Mouse (Mus musculus): ENCODE measurements around the gene Numa1. TPM values are rescaled to one million over a fixed set of nuclear protein-coding genes. Genes with fewer than 3 reads are reported as not detected.

Numa1 gene
- total RNA-seq (2023): 100 to 1,000 TPM; 318 to 347 TPM

DNA sequence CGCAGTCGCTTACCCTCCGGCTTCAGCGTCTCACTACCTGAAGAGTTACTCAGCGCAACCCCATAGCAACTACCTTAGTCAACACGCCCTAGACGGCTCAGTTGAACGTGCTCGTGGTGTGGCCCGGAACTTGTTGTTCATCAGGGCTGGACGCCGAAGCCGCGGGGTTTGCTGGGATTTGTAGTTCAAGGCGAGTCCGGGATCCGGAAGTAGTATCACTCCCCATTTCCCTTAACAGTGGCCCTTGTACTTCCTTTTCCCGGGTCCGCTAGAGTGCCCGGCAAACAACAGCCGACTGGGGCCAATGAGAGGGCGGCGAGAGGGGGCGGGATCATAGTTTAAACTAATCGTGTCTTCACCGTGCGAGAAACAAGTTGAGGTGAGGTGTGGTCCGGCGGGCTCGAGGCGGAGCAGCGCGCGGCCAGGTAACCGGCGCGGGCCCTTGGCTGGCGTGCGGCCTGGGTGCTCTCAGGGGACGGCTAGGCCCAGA, at the start of gene Numa1, which contains the start of gene Lrrc51:
Gene Numa1, plus strand, starts transcription at position 361 of the 490 bp plus-strand sequence.
Gene Lrrc51, minus strand, starts transcription at position 145 of the 490 bp plus-strand sequence.

DNA sequence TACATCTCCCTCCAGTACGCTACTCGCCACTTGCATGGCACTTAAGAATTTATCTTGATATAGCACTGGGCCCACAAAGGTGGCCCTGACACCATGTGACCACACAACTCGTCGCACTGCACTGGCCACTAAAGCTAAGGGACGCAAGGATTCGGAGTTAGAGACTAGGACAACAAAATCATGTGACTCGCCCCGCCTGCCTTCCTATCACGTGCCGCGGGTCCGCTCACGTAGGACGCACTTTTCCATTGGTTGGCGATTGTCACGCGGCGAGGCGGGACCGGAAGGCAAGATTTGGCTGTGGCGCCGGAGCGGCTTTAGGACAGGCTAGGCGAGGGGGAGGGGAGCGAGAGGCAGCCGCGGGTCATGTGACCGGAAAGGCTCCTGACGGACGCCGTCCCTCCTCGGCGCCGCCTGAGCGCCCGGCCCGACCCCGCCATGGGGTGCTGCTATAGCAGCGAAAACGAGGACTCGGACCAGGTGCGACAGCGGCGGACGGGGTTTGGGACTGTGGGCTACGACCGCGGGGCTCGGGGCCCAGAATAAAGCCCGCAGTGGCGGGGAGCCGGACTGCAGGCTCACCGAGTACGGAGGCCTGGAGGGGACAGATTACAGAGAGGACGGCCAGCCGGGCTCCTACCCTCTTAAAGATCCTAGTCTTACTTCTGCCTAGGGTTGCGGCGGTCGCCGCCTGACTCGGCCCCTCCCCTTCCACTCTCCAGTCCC, 28.2 kb upstream of the Numa1 start, which contains the start of gene Lamtor1:
Gene Lamtor1, plus strand, starts transcription at position 344 of the 726 bp plus-strand sequence.

DNA sequence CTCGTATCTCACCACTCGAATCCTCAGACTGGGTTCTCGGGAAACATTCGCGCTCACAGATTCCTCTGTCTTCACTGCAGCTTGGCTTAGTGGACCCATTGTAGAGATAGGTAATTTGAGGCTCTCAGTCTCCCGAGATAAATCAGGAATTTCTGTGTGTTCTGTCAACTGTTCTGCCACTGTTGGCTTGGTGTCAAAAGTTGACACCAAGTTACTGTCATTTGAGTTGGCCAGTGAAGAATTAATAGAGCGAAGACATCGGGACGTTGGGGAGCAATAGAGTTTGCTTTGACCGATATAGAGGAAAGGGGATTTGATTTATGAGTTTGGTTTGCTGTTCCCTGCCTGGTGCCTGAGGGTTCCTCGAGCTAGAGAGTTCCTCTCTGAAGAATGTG, 27.6 kb upstream of the Numa1 start, which contains the start of gene Tomt:
Gene Tomt, minus strand, starts transcription at position 73 of the 395 bp plus-strand sequence.

DNA sequence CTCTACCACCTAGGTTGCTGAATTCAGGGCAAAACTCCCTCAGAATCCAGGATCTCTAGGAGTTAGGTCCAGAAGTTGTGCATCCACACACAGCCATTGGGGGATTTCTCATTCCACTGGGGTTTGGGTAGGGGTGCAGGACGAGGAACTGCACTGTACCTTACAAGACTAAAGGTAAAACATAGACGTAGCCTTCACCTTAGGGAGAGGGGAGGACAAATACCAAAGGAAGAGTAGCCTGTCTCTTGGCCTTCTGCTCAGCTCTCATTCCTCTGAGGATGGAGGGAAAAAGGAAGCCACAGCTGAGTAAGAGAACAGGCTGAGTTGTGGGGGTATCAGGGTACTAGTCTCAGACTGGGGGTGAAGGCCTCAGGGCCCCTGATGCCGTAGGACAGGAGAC, 84.7 kb downstream of the Numa1 start, which contains the start of gene Il18bp:
Gene Il18bp, minus strand, starts transcription at position 101 of the 400 bp plus-strand sequence.

Other genes starting within 250 kb of the Numa1 start
- not detected for gene Phox2a, start 115.8 kb upstream of the Numa1 start, total RNA-seq (2023)
- gene Inppl1, start 95.9 kb upstream of the Numa1 start, total RNA-seq (2023): 10 to 100 TPM; 14.6 to 17.7 TPM
- not detected for gene Folr2, start 76.9 kb upstream of the Numa1 start, total RNA-seq (2023)
- gene Anapc15, start 70.4 kb upstream of the Numa1 start, total RNA-seq (2023): 10 to 100 TPM; 36.0 to 56.9 TPM
- gene Folr1, start 63.3 kb upstream of the Numa1 start, total RNA-seq (2023): not detected
- 10 to 100 TPM; 64.2 to 67.1 TPM for gene Lamtor1, start 28.2 kb upstream of the Numa1 start, total RNA-seq (2023)
- not detected for gene Tomt, start 27.8 kb upstream of the Numa1 start, total RNA-seq (2023)
- gene Lrrc51, start 216 bp upstream of the Numa1 start, total RNA-seq (2023): 1 to 10 TPM; 1.5 to 2.1 TPM
- 10 to 100 TPM; 13.5 to 15.8 TPM for gene Il18bp, start 84.6 kb downstream of the Numa1 start, total RNA-seq (2023)
- 10 to 100 TPM; 35.6 to 39.4 TPM for gene Rnf121, start 131.4 kb downstream of the Numa1 start, total RNA-seq (2023)
- gene Xndc1, start 131.4 kb downstream of the Numa1 start, total RNA-seq (2023): 10 to 100 TPM; 40.8 to 52.2 TPM
- gene Xntrpc, start 131.6 kb downstream of the Numa1 start, total RNA-seq (2023): 1 to 10 TPM; 7.6 to 7.9 TPM
- 1 to 10 TPM in 1 of 2 experiments, under 1 TPM in 1; 0.50 to 1.8 TPM for gene Trpc2, start 149.0 kb downstream of the Numa1 start, total RNA-seq (2023)
- gene Art1, start 167.6 kb downstream of the Numa1 start, total RNA-seq (2023): under 1 TPM in 1 of 2 experiments, not detected in 1; 0.38 TPM
- under 1 TPM; 0.61 to 0.77 TPM for gene Art5, start 175.4 kb downstream of the Numa1 start, total RNA-seq (2023)
- gene Chrna10, start 182.7 kb downstream of the Numa1 start, total RNA-seq (2023): not detected

Measured in T-cell, adult 66 days (primary cell).